In genomic region chr7:4532005-4532729, GRCm38 (mm10) we compare ENCODE assay signal across 8 mouse cellular contexts. TPM values are rescaled to one million over a fixed set of nuclear protein-coding genes. Genes with fewer than 3 reads are reported as not detected.
DNase-seq lines count a peak whose midpoint lies in the region; ATAC-seq and TF ChIP-seq lines count a peak whose summit lies in the region.

Dnaaf3 (minus strand) TSS chr7:4532453.

- H3K27ac ChIP-seq in heart, embryonic 12.5 days (ENCODE audit: poor library complexity, severe bottlenecking), result no peak within 1 kb of the TSS
- no peak within 1 kb of the TSS for H3K27ac ChIP-seq in kidney, embryonic 15.5 days

- H3K4me1 ChIP-seq in heart, embryonic 12.5 days (replicated peaks), result peaks cover 11% of the 10 kb centered on the region
- H3K4me1 ChIP-seq in kidney, embryonic 15.5 days, result peaks cover 13% of the 10 kb centered on the region

- peak within 1 kb of the TSS; percentile 80 for H3K4me2 ChIP-seq in heart, embryonic 12.5 days
- peak within 1 kb of the TSS; percentile 82 for H3K4me2 ChIP-seq in kidney, embryonic 15.5 days

- peak; percentile 63 for DNase-seq in Patski (ENCODE audit: low read depth, low spot score)
- DNase-seq in embryo, embryonic 9.5 days (ENCODE audit: extremely low spot score), result peak; percentile 81
- DNase-seq in lung, postnatal 10 days, result peak; percentile 77
- peak; percentile 75 for DNase-seq in ovary, postnatal 36 days (ENCODE audit: low spot score)
- DNase-seq in layer of hippocampus, adult 9-10 months (ENCODE audit: low spot score), result no peak
- DNase-seq in left cerebral cortex, adult 18-20 months (ENCODE audit: low spot score in 2 of 2), result no peak

- no peaks in the 10 kb centered on the region for H3K9me3 ChIP-seq in heart, embryonic 12.5 days (replicated peaks)
- H3K9me3 ChIP-seq in kidney, embryonic 15.5 days (replicated peaks), result no peaks in the 10 kb centered on the region

- WGBS in heart, embryonic 12.5 days, result 5% methylated on average over 28 of the region's 28 CpGs
- 1% methylated on average over 28 of the region's 28 CpGs for WGBS in kidney, embryonic 15.5 days

- CTCF ChIA-PET in Patski (lab: Charles Lee), result interaction anchor here (1.6 kb wide), 1 partner anchor 8 kb away, joined by 3 read pairs; the partner anchor contains the start of gene Tnni3

- H3K27me3 ChIP-seq in Patski, result peaks cover 8% of the 10 kb centered on the region
- H3K27me3 ChIP-seq in heart, embryonic 12.5 days (replicated peaks), result peaks cover 29% of the 10 kb centered on the region
- no peaks in the 10 kb centered on the region for H3K27me3 ChIP-seq in kidney, embryonic 15.5 days

- POLR2A ChIA-PET in Patski (lab: Charles Lee), result no interaction called here

- no peaks in the 10 kb centered on the region for H3K36me3 ChIP-seq in heart, embryonic 12.5 days
- H3K36me3 ChIP-seq in kidney, embryonic 15.5 days, result no peaks in the 10 kb centered on the region

- no peak for TF ChIP-seq CTCF in Patski (IDR thresholded peaks at IDR 0.05)

- in situ Hi-C loops in Patski (cut with MboI; ENCODE audit: low pct_unique_long_range_greater_than_20kb), result no loop called here

- H3K4me3 ChIP-seq in heart, embryonic 12.5 days, result peak within 1 kb of the TSS; percentile 45
- peak within 1 kb of the TSS; percentile 49 for H3K4me3 ChIP-seq in kidney, embryonic 15.5 days (replicated peaks)

- peak within 1 kb of the TSS; percentile 7; the same call in 1 of the 2 replicates for H3K9ac ChIP-seq in heart, embryonic 12.5 days
- peak within 1 kb of the TSS; percentile 33 for H3K9ac ChIP-seq in kidney, embryonic 15.5 days

- peak; percentile 93 for ATAC-seq in Patski
- ATAC-seq in heart, embryonic 12.5 days (ENCODE audit: insufficient number of reproducible peaks, low FRiP score), result peak; percentile 89
- peak; percentile 97 for ATAC-seq in kidney, embryonic 15.5 days (replicated peaks; ENCODE audit: low FRiP score)

RNA-seq across cellular contexts. Expression of gene Dnaaf3, which starts in this region (rescaled TPM):
- polyA plus RNA-seq in Patski (2021), result 1.9 TPM
- polyA plus RNA-seq in heart, embryonic 12.5 days (2016; fragmentation: Nextera tagmentation; extraction: Ambion mirVana), result 0.54 and 0.83 TPM in 2 replicates
- 3.2 and 3.5 TPM in 2 replicates for polyA plus RNA-seq in kidney, embryonic 15.5 days (2015; fragmentation: Nextera tagmentation; extraction: Ambion mirVana)
- under 1 TPM; 0.23 to 0.37 TPM for total RNA-seq in left cerebral cortex, adult 18-20 months (2021)

Comparison
In these comparisons a context has a peak if more than half of its experiments do, and no peak if none do; other contexts are left out.
1. Peak in ATAC-seq, H3K4me3 ChIP-seq, H3K9ac ChIP-seq and H3K4me2 ChIP-seq in heart, embryonic 12.5 days; RNA of the gene not detected or under 1 TPM.
2. DNase-seq: peak in Patski (single experiment), embryo, embryonic 9.5 days (single experiment), lung, postnatal 10 days (single experiment) and ovary, postnatal 36 days (single experiment); none in layer of hippocampus, adult 9-10 months (single experiment) and left cerebral cortex, adult 18-20 months (0 of 2).
3. Peak in every context shown above with its lines, with median percentiles within 50 percentile points of each other: ATAC-seq.